Mouse (Mus musculus): Measurements from ENCODE around the gene Pwp1. TPM values are rescaled to one million over a fixed set of nuclear protein-coding genes. Genes with fewer than 3 reads are reported as not detected.

Pwp1 gene
- total RNA-seq, 2 experiments from 2014 or later = 16.1 TPM

Other genes starting within 250 kb of the Pwp1 start
- 10 to 100 TPM; 17.3 to 18.1 TPM for gene Prdm4, start 87.6 kb downstream of the Pwp1 start, total RNA-seq (2021)
- gene Ascl4, start 98.2 kb downstream of the Pwp1 start, total RNA-seq (2021) = not detected
- gene Rtcb, start 128.3 kb downstream of the Pwp1 start, total RNA-seq (2021) = 10 to 100 TPM; 82.5 to 88.9 TPM
- not detected for gene Bpifc, start 182.4 kb downstream of the Pwp1 start, total RNA-seq (2021)
- gene Fbxo7, start 192.5 kb downstream of the Pwp1 start, total RNA-seq (2021) = 10 to 100 TPM; 15.1 to 17.6 TPM

Data from heart, postnatal 10 days (tissue).